Mouse (Mus musculus) CH12.LX (cell line): ENCODE measurements at regions not wholly inside any gene's neighbourhood (a gene's known extent, or its start where the extent isn't known, plus 50 kb on each side); places are given as distances from the start of the nearest gene placed in this dataset.

Experiments used
- DNase-seq: peaks from one replicate; pipeline ENCODE4 v3.0.0-alpha.2; 2013; ENCODE audit errors: extremely low read depth
- H3K27ac ChIP-seq: 2 replicates; pipeline ENCODE4 v1.5.1; 2012; ENCODE audit warnings: low read depth, mild to moderate bottlenecking, control low read depth, moderate library complexity; ENCODE audit not compliant: insufficient read depth
- H3K27me3 ChIP-seq: replicated peaks from 2 replicates; pipeline ENCODE3; 2012; ENCODE audit warnings: inconsistent platforms
- H3K36me3 ChIP-seq, 2 experiments: replicated peaks in 1 of 2; 2 replicates each; pipeline versions ENCODE3 to v1.6.1; 2012; ENCODE audit warnings: inconsistent platforms in 1 of 2, low read length in 1 of 2, mild to moderate bottlenecking in 1 of 2, mixed read lengths in 1 of 2, moderate library complexity in 1 of 2; ENCODE audit not compliant: control insufficient read depth in 1 of 2, insufficient read depth in 1 of 2
- H3K4me1 ChIP-seq, 2 experiments: 2 replicates each; pipeline ENCODE4 v1.6.1; 2012; ENCODE audit warnings: inconsistent platforms in 1 of 2, moderate library complexity in 1 of 2; ENCODE audit not compliant: insufficient read depth in 2 of 2, control insufficient read depth in 1 of 2
- H3K4me2 ChIP-seq: 2 replicates; pipeline ENCODE4 v1.6.1; 2012; ENCODE audit warnings: low read depth, mild to moderate bottlenecking, control low read depth; ENCODE audit not compliant: poor library complexity, insufficient read depth, severe bottlenecking
- H3K4me3 ChIP-seq, 3 experiments: fragments of 150-350 bp in 1 of 3; sonication (generic) in 1 of 3; replicated peaks in 1 of 3; 2 replicates each; pipeline versions ENCODE3 to v1.5.1; 2011 to 2012; ENCODE audit warnings: low read depth in 2 of 3, low read length in 2 of 3, mild to moderate bottlenecking in 2 of 3, moderate library complexity in 2 of 3, control low read depth in 1 of 3, improper control_type of control experiment in 1 of 3, inconsistent platforms in 1 of 3, mixed read lengths in 1 of 3; ENCODE audit not compliant: poor library complexity in 1 of 3
- H3K79me2 ChIP-seq: replicated peaks from 2 replicates; pipeline ENCODE4 v1.6.1; 2012; ENCODE audit warnings: mild to moderate bottlenecking, moderate library complexity; ENCODE audit not compliant: control insufficient read depth, poor library complexity, insufficient read depth, severe bottlenecking; ENCODE audit errors: extremely low read depth
- H3K9ac ChIP-seq: 2 replicates; pipeline ENCODE4 v1.6.1; 2012; ENCODE audit warnings: low read depth, mild to moderate bottlenecking, control low read depth, moderate library complexity; ENCODE audit not compliant: insufficient read depth
- H3K9me3 ChIP-seq: replicated peaks from 2 replicates; pipeline ENCODE3; 2012; ENCODE audit warnings: low read length, inconsistent platforms, mixed read lengths
- BHLHE40 ChIP-seq: IDR thresholded peaks from 2 replicates; pipeline ENCODE4 v1.6.1; 2011; ENCODE audit warnings: mild to moderate bottlenecking, low read depth, low read length, improper control_type of control experiment
- CHD2 ChIP-seq: IDR thresholded peaks from 2 replicates; pipeline ENCODE4 v1.6.1; 2011; ENCODE audit warnings: low read length, improper control_type of control experiment
- ELF1 ChIP-seq: IDR thresholded peaks from 2 replicates; pipeline ENCODE4 v1.6.1; 2014; ENCODE audit warnings: low read depth, mild to moderate bottlenecking, inconsistent platforms, low read length, improper control_type of control experiment
- EP300 ChIP-seq: IDR thresholded peaks from 2 replicates; pipeline ENCODE4 v1.6.1; 2011; ENCODE audit warnings: low read length, improper control_type of control experiment
- ETS1 ChIP-seq: conservative IDR thresholded peaks from 2 replicates; pipeline ENCODE4 v1.6.1; 2012; ENCODE audit warnings: low read depth, mild to moderate bottlenecking, inconsistent platforms, low read length, improper control_type of control experiment, moderate library complexity
- IRF4 ChIP-seq: IDR thresholded peaks from 2 replicates; pipeline ENCODE4 v1.6.1; 2014; ENCODE audit warnings: low read depth, mild to moderate bottlenecking, inconsistent platforms, low read length, improper control_type of control experiment
- JUN ChIP-seq: IDR thresholded peaks from 2 replicates; pipeline ENCODE4 v1.6.1; 2011; ENCODE audit warnings: low read depth, mild to moderate bottlenecking, low read length, improper control_type of control experiment, moderate library complexity; ENCODE audit not compliant: insufficient read depth
- JUND ChIP-seq: conservative IDR thresholded peaks from 2 replicates; pipeline ENCODE4 v1.6.1; 2011; ENCODE audit warnings: low read depth, low read length, improper control_type of control experiment
- MAX ChIP-seq: IDR thresholded peaks from 2 replicates; pipeline ENCODE4 v1.6.1; 2011; ENCODE audit warnings: low read length, improper control_type of control experiment
- MAZ ChIP-seq: IDR thresholded peaks from 2 replicates; pipeline ENCODE4 v1.6.1; 2012; ENCODE audit warnings: low read depth, mild to moderate bottlenecking, inconsistent platforms, low read length, improper control_type of control experiment, moderate library complexity
- MYC ChIP-seq: IDR thresholded peaks from 2 replicates; pipeline ENCODE4 v1.6.1; 2011; ENCODE audit warnings: low read depth, mild to moderate bottlenecking, improper control_type of control experiment, low read length
- POLR2A ChIP-seq: IDR thresholded peaks from 2 replicates; pipeline ENCODE4 v1.6.1; 2011; ENCODE audit warnings: low read depth, mild to moderate bottlenecking, improper control_type of control experiment, low read length
- POLR2AphosphoS2 ChIP-seq: IDR thresholded peaks from 2 replicates; pipeline ENCODE4 v1.6.1; 2011; ENCODE audit warnings: low read depth, low read length, improper control_type of control experiment
- RAD21 ChIP-seq: IDR thresholded peaks from 2 replicates; pipeline ENCODE4 v1.6.1; 2011; ENCODE audit warnings: low read depth, mild to moderate bottlenecking, low read length, improper control_type of control experiment, moderate library complexity
- SIN3A ChIP-seq: IDR thresholded peaks from 2 replicates; pipeline ENCODE4 v1.6.1; 2012; ENCODE audit warnings: low read length, improper control_type of control experiment, inconsistent platforms
- SMC3 ChIP-seq: IDR thresholded peaks from 2 replicates; pipeline ENCODE4 v1.6.1; 2011; ENCODE audit warnings: low read depth, low read length, improper control_type of control experiment
- TCF12 ChIP-seq: IDR thresholded peaks from 2 replicates; pipeline ENCODE4 v1.6.1; 2014; ENCODE audit warnings: low read depth, mild to moderate bottlenecking, inconsistent platforms, low read length, improper control_type of control experiment
- USF1 ChIP-seq: IDR thresholded peaks from 2 replicates; pipeline ENCODE4 v1.6.1; 2014; ENCODE audit warnings: low read depth, mild to moderate bottlenecking, inconsistent platforms, low read length, improper control_type of control experiment
- USF2 ChIP-seq: conservative IDR thresholded peaks from 2 replicates; pipeline ENCODE4 v1.6.1; 2011; ENCODE audit warnings: low read depth, low read length, improper control_type of control experiment
- ZC3H11A ChIP-seq: IDR thresholded peaks from 2 replicates; pipeline ENCODE4 v1.6.1; 2012; ENCODE audit warnings: low read depth, mild to moderate bottlenecking, inconsistent platforms, low read length, improper control_type of control experiment
- ZMIZ1 ChIP-seq: IDR thresholded peaks from 2 replicates; pipeline ENCODE4 v1.6.1; 2012; ENCODE audit warnings: low read depth, mild to moderate bottlenecking, inconsistent platforms, low read length, improper control_type of control experiment
- ZNF384 ChIP-seq: IDR thresholded peaks from 2 replicates; pipeline ENCODE4 v1.6.1; 2012; ENCODE audit warnings: low read depth, low read length, improper control_type of control experiment, inconsistent platforms
- dilution Hi-C: fragments of 300-500 bp; cut with MboI; formaldehyde crosslinking; loops from 2 replicates; pipeline ENCODE4 v1.14.3; 2020; ENCODE audit warnings: low sequenced_read_pairs; ENCODE audit not compliant: extremely low pct_unique_long_range_greater_than_20kb, extremely low pct_ligation_motif_present
- in situ Hi-C: fragments of 300-500 bp; cut with MboI; formaldehyde crosslinking; loops from 3 replicates; pipeline ENCODE4 v1.14.3; 2019; ENCODE audit warnings: low sequenced_read_pairs, low pct_ligation_motif_present, low pct_unique_long_range_greater_than_20kb, mixed read lengths

DNA sequence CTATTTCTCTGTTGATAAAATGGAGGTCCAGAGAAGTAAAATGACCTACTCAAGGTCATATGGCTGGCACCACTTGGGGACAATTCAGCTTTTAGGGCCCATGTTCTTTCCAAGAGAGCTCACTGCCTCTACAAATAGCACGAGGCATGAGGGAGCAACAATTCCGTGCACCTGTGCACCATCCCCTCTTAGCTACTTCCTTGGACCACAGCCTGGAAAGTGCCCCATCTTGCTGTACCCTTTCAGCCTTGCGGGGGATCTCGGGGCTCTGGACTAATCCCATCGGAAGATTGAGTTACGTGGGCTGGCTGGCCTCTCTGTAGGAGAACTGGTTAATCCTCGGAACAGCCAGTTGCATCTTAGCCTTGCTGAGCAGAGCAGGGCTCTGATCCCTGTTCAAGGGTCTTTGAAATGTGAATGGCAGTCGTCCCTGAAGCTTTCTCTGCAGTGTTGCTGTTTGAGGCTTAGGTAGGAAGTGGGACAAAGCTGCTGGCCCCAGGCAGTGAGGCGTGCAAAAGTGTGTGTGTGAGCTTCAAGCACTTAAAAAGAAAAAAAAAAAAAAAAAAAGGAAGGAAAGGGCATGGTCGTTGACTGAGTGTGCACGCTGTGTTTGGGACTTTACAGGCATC is 133.8 kb downstream of the Plpp3 start:
- H3K9ac ChIP-seq: no peak overlapping the region
- H3K4me2 ChIP-seq: no peak overlapping the region
- H3K9me3 ChIP-seq: no peaks in the 10 kb centered on the region
- peak overlapping the region; percentile 2; the same call in 1 of the 2 replicates for H3K27ac ChIP-seq
- H3K27me3 ChIP-seq: no peaks in the 10 kb centered on the region
- dilution Hi-C loops (no loop called here), in situ Hi-C loops (no loop called here)
- H3K4me3 ChIP-seq: no peak overlapping the region
- no peaks in the 10 kb centered on the region for H3K36me3 ChIP-seq
- H3K4me1 ChIP-seq: peaks cover 41 to 57% of the 10 kb centered on the region in 2 experiments
- H3K79me2 ChIP-seq: no peaks in the 10 kb centered on the region
- DNase-seq: peak; percentile 68
- no peak for TF ChIP-seq ZC3H11A
- TF ChIP-seq RAD21: no peak
- TF ChIP-seq MAX: peak; percentile 40; the same call in 1 of the 2 replicates
- TF ChIP-seq MAZ: 0 out of 2 replicates have a peak, but pooled peaks have one; percentile 49
- TF ChIP-seq USF1: no peak
- peak; percentile 41; the same call in 1 of the 2 replicates for TF ChIP-seq TCF12
- peak; percentile 95 for TF ChIP-seq ZNF384
- TF ChIP-seq CHD2: no peak
- no peak for TF ChIP-seq ZMIZ1
- TF ChIP-seq MYC: 0 out of 2 replicates have a peak, but pooled peaks have one; percentile 42
- peak; percentile 25; the same call in 1 of the 2 replicates for TF ChIP-seq ELF1
- TF ChIP-seq IRF4: peak; percentile 47
- no peak for TF ChIP-seq JUND
- 0 out of 2 replicates have a peak, but pooled peaks have one; percentile 11 for TF ChIP-seq ETS1
- no peak for TF ChIP-seq POLR2AphosphoS2
- TF ChIP-seq BHLHE40: peak; percentile 57
- no peak for TF ChIP-seq POLR2A

- Histone ChIP-seq H3K36me3 (no peaks in the 10 kb centered on the region), H3K27ac (peak overlapping the region; percentile 50), H3K4me2 (0 out of 2 replicates have a peak overlapping the region, but pooled peaks have one; percentile 6), H3K4me1 (peaks cover 38 to 56% of the 10 kb centered on the region in 2 experiments), H3K9ac (no peak overlapping the region), H3K4me3 (no peak overlapping the region), H3K79me2 (no peaks in the 10 kb centered on the region), H3K27me3 (no peaks in the 10 kb centered on the region), H3K9me3 (no peaks in the 10 kb centered on the region)
- dilution Hi-C loops: no loop called here
- DNase-seq: no peak
- in situ Hi-C loops: no loop called here
- no peak for TF ChIP-seq EP300
- TF ChIP-seq SMC3: no peak
- TF ChIP-seq USF2: no peak
- TF ChIP-seq MAX: no peak
- TF ChIP-seq CHD2: no peak
- no peak for TF ChIP-seq ZNF384
- TF ChIP-seq JUN: no peak
- no peak for TF ChIP-seq SIN3A
Measured at GRCm38 (mm10) chr4:105291503-105291902, 134.4 kb downstream of the Plpp3 start.
